Mouse (Mus musculus) liver (tissue): ENCODE measurements around the gene Nfic.

ENCODE experiments used
- DNase-seq: peaks from one replicate; pipeline ENCODE4 v3.0.0-alpha.2; 2020; ENCODE audit warnings: mixed read lengths

Gene Nfic

DNA sequence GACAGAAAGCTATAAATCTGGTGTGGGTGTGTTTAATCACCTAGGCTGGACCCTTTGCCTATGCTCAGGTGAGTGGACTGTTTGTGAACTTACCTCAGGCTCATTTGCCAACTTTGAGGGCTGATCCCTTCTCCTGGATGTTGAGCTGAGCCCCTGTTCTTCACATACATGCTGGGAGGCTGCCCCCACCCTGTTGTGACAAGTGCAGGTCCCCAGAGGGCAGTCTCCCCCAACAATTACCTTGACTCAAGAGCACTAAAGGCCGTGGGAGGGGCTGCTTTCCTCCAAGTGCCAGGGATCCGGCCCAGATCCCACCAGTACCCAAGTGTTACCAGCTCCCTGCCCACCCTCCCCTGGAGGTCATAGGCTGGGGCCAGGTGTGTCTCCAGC lies 29.6 kb upstream of the Nfic start:
- DNase-seq = no peak

DNA sequence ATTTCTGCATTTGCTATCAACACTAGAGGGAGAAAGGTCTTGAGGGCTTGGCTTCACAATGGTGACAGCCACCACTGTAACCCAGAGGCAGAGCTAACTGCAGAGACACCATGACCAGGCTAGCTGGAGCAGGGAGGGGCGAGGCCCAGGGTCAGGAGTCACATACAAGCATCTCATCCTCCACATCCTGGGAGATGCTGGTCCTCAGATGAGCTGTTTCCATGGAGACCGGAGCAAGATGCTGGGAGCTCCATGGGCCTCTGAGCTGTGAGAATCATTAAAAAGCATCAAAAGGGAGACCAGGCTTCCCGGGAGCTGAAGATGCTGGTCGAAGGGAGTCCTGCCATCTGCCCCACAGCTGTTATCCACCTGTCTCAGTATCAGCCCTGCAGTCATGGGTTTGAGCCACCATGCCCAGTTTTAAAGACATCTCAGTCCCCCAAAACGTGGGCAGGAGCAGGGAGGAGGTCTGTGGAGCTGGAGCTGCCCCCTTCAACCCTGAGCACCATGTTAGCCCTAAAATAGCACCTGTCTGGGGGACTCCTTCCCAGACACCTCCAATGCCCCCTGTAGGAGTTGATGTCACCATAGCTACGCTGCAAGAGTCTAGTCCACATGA lies 29.1 kb upstream of the Nfic start:
- DNase-seq = no peak

- DNase-seq = peak; percentile 58
Measured at GRCm38 (mm10) chr10:81483983-81484382, 28.5 kb upstream of the Nfic start.

DNA sequence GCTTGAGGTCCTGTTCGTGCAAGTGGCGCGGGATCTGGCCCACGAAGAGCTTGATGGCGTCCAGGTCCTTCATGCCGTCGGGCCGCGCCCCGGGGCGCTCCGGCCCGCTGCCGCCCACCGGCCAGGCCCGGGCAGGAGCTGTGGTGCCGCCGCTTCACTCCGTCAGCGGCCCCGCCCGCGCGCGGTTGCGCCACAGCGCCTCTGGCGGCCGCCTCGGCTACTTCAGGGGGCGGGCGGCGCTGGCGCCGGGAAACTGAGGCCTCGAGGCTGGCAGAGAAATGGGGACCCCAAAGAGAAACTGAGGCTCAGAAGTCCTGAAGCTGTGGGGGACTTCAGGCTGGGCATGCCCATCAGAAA lies 27.1 kb upstream of the Nfic start, which contains the start of gene Celf5:
Celf5 (minus strand) TSS at position 177 of the 357 bp plus-strand sequence.
- DNase-seq = peak; percentile 51

DNA sequence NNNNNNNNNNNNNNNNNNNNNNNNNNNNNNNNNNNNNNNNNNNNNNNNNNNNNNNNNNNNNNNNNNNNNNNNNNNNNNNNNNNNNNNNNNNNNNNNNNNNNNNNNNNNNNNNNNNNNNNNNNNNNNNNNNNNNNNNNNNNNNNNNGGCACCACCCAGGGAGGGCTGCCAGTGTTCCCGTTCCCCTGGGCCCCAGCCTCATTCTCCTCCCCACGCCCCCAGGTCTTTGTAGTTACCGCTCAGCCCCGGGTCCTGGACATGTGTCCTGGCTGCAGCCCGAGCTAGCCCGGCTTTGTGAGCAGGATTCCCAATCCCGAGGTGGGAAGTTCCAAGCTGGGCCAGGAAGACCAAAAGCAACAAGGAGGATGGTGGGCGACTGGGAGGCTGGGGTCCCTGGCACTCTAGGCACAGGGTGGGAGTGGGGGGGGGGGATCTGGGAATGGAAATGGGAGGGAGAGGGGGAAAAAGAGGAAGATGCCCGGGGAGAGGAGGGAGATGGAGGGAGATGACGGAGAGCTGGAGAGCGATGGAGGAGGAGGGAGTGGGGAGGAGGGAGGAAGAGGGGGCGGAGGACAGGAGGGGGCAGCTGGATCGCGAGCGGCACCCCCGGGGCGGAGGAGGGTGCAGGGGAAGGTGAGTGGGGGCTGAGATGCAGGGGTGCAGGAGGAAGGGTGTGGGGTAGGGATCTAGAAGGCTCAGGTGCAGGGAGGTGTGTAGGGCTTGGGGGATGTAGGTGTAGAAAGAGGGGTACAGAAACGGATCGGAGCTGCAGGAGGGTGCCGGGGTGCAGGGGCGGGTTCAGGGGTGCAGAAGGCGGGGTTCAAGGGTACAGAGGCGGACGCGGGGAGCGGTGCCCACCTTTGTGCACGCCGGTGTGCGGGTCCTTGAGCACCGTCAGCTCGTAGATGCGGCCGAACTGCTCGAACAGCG lies 26.4 kb upstream of the Nfic start:
- DNase-seq = no peak

GRCm38 (mm10) chr10:81474461-81474860 lies 19.0 kb upstream of the Nfic start:
- no peak for DNase-seq

DNA sequence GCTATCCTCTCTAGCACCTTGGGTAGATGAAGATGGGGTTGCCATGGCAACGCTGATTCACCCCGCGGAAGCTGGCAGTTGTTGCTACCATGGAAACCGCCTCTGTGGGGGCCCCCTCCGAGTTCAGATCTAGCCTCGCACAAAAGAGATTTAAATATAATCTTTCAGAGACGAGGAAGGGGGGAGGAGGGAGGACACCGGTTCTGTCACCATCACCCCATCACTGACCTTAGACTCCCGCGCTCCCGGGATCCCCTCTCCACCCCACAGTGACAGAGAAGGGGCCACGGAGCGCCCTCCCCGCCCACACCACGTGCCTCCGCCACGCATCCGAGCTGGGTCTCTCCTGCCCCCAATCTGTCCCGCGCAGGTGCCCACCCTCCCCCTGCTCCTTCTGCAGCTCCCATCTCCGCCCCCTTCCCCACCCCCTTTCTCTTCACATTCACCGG lies 17.6 kb upstream of the Nfic start:
- DNase-seq = no peak

DNA sequence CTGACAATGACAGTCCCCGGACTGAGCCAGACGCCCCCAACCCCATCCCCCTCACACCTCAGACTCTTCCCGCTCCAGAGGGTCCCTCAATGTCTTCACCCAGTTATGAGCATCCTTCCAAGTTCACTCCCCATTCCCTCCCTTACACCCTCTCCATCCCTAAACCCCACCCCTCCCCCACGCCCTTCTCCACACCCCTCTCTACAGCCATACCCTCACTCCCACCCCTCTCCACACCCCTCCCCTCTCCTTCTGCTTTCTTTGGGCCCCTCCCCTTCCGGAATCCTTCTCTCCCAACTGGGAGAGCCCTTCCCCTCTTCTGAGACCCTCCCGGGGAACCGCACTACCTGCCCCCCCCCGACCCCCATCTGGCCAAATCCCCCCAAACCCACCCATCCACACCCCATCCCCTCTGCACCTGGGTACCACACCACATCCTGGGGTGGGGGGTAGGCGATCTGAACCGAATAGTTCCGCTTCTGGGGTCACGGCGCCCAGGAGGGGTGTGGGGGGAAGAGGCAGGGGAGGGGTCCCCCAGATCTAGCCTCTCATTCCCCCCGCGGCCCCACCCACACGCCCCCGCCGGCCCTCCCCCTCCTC lies 17.1 kb upstream of the Nfic start:
- DNase-seq = no peak

- DNase-seq = no peak
Measured at GRCm38 (mm10) chr10:81470454-81470853, 15.0 kb upstream of the Nfic start.

GRCm38 (mm10) chr10:81469253-81469652 lies 13.8 kb upstream of the Nfic start:
- DNase-seq = no peak

- DNase-seq = peak; percentile 2
Measured at GRCm38 (mm10) chr10:81467670-81468235, 12.3 kb upstream of the Nfic start.

- DNase-seq = peak; percentile 3
Measured at GRCm38 (mm10) chr10:81466881-81467280, 11.4 kb upstream of the Nfic start.

- peak; percentile 2 for DNase-seq
Measured at GRCm38 (mm10) chr10:81466066-81466465, 10.6 kb upstream of the Nfic start.

GRCm38 (mm10) chr10:81465265-81465645 lies 9.8 kb upstream of the Nfic start:
- peak; percentile 50 for DNase-seq

DNA sequence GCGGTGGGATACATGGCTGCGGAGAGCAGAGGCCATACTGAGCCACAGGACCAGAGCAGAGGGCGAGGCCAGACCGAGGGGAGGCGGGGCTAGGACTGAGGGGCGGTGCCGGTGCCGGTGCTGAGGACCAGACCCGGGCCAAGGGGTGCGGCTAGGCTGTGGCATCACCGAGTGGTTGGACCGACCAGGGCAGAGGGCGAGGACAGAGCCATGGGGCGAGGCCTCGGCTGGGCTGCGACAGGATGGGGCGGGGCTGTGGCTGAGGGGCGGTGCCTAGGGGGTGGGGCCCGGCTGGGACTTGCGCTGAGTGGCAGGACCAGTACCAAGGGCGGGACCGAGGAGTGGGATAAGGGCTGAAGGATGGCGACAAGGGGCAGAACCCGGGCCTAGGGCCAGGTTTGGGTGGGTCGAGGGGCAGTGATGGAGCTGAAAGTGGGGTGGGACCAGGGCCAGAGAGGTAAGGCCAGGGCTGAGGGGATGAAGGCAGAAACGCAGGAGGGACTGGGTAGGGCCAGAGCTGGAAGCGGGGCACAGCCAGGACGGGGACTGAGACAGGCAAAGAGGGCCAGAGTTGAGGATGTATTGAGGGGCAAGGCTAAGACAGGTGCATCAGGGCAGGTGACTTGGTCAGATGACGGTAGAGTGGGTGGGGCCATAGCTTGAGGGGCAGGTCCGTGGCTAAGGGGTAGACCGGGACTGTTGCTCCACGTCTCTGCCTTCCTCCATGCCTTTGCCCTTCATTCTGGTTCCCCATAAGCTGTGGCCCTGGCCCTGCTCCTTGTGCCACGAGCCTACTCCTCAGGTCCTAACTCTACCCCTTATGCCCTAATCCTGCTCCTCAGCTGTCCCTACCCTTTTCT lies 9.2 kb upstream of the Nfic start:
- peak; percentile 83 for DNase-seq

GRCm38 (mm10) chr10:81463531-81463930 lies 8.1 kb upstream of the Nfic start:
- no peak for DNase-seq

DNA sequence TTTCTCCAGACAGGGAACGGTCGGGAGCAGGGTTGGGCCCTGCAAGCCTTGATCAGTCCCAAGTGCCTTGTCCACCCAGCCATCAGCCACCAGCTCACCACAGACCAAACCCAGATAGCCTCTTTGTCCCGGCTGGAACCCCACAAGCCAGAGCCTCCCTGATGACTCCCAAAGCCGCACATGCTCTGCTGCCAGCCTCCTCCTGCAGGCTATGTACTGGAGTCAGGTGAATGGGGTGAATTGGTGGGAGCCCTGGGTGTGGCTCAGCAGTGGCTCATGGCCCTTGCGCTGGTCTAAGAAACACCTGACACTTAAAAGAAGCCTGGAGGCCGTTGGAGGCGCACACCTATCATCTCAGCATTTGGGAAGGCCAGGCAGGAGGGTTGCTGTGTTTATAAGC lies 7.5 kb upstream of the Nfic start:
- peak; percentile 3 for DNase-seq

GRCm38 (mm10) chr10:81462415-81462804 lies 7.0 kb upstream of the Nfic start:
- peak; percentile 2 for DNase-seq

DNA sequence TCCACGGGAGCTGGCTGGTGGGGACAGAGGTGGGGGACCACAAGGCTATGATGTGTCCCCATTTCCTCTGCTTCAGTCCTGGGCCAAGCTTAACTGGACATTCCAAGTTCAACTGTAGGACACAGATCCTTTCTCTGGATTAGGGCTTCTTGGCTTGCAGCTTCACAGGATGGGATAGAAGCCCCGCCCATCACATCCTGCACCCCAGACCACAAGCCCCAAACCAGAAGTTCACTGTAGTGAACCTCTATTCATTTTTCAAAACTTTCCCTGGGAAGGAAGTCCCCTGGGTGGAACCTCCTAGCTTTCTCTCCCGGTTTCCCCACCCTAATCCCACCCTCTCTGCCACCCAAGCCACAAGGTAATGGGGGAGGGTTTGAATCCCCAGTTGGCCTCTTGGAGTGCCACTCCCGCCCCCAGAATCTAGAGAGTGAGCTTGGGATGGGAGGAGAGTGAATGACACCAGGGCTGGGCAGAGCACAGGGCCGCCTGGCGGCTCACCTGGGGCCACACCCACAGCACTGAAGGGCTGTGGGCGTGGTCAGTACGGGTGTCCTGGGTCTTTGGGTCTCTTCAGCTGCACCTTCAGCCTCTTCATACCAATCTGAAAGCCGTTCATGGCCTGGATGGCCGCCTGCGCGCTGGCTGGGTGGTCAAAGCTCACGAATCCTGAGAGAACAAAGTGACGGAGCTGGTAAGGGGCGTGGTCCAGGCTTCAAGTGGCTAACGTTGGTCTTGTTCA lies 6.4 kb upstream of the Nfic start:
- DNase-seq = peak; percentile 5

GRCm38 (mm10) chr10:81460951-81461350 lies 5.5 kb upstream of the Nfic start:
- no peak for DNase-seq

GRCm38 (mm10) chr10:81460471-81460870 lies 5.0 kb upstream of the Nfic start:
- DNase-seq = peak; percentile 2

DNA sequence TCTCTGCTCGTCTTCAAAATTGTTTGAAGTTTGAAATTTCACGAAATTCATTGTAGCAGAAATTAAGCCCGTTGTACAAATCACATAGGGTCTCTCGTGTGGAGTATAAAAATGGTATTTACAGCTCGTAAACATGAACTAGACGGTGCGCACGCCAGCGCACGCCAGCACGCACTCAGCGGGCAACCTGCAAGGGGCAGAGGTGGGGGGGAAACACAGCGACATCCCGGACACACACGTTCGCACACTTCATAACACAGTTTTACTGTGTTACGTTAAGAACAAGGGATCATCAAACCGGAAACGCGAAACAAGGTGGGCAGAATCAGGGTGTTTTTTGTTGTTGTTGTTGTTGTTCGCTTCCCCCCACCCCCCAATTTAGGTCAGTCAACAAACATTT lies 4.0 kb upstream of the Nfic start:
- no peak for DNase-seq
